Mouse (Mus musculus): ENCODE data around the gene Tox2. TPM values are rescaled to one million over a fixed set of nuclear protein-coding genes. Genes with fewer than 3 reads are reported as not detected.

Tox2 gene
- polyA plus RNA-seq, 1 experiment: 14.6 TPM

- H3K27me3 ChIP-seq (ENCODE audit: control insufficient read depth, insufficient read depth, low read length): no peaks in the 10 kb centered on the region
- H3K4me3 ChIP-seq (ENCODE audit: control insufficient read depth, low read depth, low read length): no peak overlapping the region
- no peaks in the 10 kb centered on the region for H3K4me1 ChIP-seq (ENCODE audit: control insufficient read depth, insufficient read depth, low read length)
- H3K27ac ChIP-seq (ENCODE audit: control insufficient read depth, insufficient read depth, low read depth, low read length): no peak overlapping the region
- no peaks in the 10 kb centered on the region for H3K36me3 ChIP-seq (ENCODE audit: control insufficient read depth, insufficient read depth, low read length)
- TF ChIP-seq CTCF (IDR thresholded peaks at IDR 0.05; ENCODE audit: control insufficient read depth, insufficient read depth, insufficient replicate concordance, low read depth, low read length): no peak
- TF ChIP-seq POLR2A (IDR thresholded peaks at IDR 0.05; ENCODE audit: control insufficient read depth, low read depth, low read length): no peak
Observed at GRCm38 (mm10) chr2:163323163-163323562, 120.2 kb downstream of the Tox2 start.

DNA sequence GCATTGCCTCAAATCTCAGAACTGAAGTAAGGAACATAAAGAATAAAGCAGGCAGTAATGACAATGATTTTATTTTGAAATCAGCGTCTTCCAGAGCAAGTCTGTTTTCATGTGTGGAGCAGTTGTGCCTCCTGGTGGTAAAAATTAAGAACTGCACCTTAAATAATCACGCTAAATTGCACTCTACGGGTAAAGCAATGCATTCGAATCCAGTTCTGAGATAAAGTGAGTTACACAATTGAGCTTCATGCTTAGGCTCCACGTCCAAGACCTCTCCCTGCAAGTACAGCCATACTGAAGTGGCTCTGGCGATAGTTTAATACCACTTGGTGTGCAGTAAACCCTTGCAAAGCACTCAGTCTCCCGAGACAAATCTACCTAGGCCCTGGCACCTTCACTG, 127.8 kb downstream of the Tox2 start:
- Histone ChIP-seq H3K36me3 (ENCODE audit: control insufficient read depth, insufficient read depth, low read length) (no peaks in the 10 kb centered on the region), H3K27me3 (ENCODE audit: control insufficient read depth, insufficient read depth, low read length) (no peaks in the 10 kb centered on the region), H3K4me3 (ENCODE audit: control insufficient read depth, low read depth, low read length) (no peak overlapping the region), H3K4me1 (ENCODE audit: control insufficient read depth, insufficient read depth, low read length) (no peaks in the 10 kb centered on the region), H3K27ac (ENCODE audit: control insufficient read depth, insufficient read depth, low read depth, low read length) (no peak overlapping the region)
- TF ChIP-seq POLR2A (IDR thresholded peaks at IDR 0.05; ENCODE audit: control insufficient read depth, low read depth, low read length): no peak
- TF ChIP-seq CTCF (IDR thresholded peaks at IDR 0.05; ENCODE audit: control insufficient read depth, insufficient read depth, insufficient replicate concordance, low read depth, low read length): peak; percentile 17; the same call in 1 of the 2 replicates

GRCm38 (mm10) chr2:163331423-163331822, 128.5 kb downstream of the Tox2 start:
- Histone ChIP-seq H3K4me3 (ENCODE audit: control insufficient read depth, low read depth, low read length) (no peak overlapping the region), H3K27me3 (ENCODE audit: control insufficient read depth, insufficient read depth, low read length) (no peaks in the 10 kb centered on the region), H3K27ac (ENCODE audit: control insufficient read depth, insufficient read depth, low read depth, low read length) (no peak overlapping the region), H3K4me1 (ENCODE audit: control insufficient read depth, insufficient read depth, low read length) (no peaks in the 10 kb centered on the region), H3K36me3 (ENCODE audit: control insufficient read depth, insufficient read depth, low read length) (no peaks in the 10 kb centered on the region)
- TF ChIP-seq POLR2A (IDR thresholded peaks at IDR 0.05; ENCODE audit: control insufficient read depth, low read depth, low read length): no peak
- no peak for TF ChIP-seq CTCF (IDR thresholded peaks at IDR 0.05; ENCODE audit: control insufficient read depth, insufficient read depth, insufficient replicate concordance, low read depth, low read length)

GRCm38 (mm10) chr2:163332368-163333055, 129.6 kb downstream of the Tox2 start:
- H3K27ac ChIP-seq (ENCODE audit: control insufficient read depth, insufficient read depth, low read depth, low read length): no peak overlapping the region
- no peaks in the 10 kb centered on the region for H3K27me3 ChIP-seq (ENCODE audit: control insufficient read depth, insufficient read depth, low read length)
- TF ChIP-seq CTCF (IDR thresholded peaks at IDR 0.05; ENCODE audit: control insufficient read depth, insufficient read depth, insufficient replicate concordance, low read depth, low read length) (no peak), POLR2A (IDR thresholded peaks at IDR 0.05; ENCODE audit: control insufficient read depth, low read depth, low read length) (no peak)
- H3K4me3 ChIP-seq (ENCODE audit: control insufficient read depth, low read depth, low read length): no peak overlapping the region
- no peaks in the 10 kb centered on the region for H3K36me3 ChIP-seq (ENCODE audit: control insufficient read depth, insufficient read depth, low read length)
- H3K4me1 ChIP-seq (ENCODE audit: control insufficient read depth, insufficient read depth, low read length): no peaks in the 10 kb centered on the region

DNA sequence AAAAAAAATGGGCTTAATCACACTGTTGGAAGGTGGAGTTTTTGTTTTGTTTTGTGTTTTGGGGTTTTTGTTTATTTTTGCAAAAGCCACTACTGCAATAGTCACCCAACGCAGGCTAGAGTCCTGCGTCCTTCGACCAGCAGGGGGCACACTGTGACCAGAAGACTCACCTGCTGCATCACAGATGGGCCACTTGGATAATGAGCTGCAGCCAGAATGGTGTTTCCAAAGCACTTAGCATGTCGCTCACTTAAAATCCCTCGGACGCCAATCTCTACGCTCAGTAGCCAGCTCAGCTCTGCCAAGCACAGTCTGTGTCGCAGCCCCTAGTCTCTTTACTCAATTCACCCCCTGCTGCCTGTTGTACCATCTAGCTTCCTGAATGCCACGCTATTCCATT, 137.3 kb downstream of the Tox2 start:
- Histone ChIP-seq H3K4me1 (ENCODE audit: control insufficient read depth, insufficient read depth, low read length) (peaks cover 11% of the 10 kb centered on the region), H3K4me3 (ENCODE audit: control insufficient read depth, low read depth, low read length) (no peak overlapping the region), H3K27me3 (ENCODE audit: control insufficient read depth, insufficient read depth, low read length) (no peaks in the 10 kb centered on the region), H3K36me3 (ENCODE audit: control insufficient read depth, insufficient read depth, low read length) (no peaks in the 10 kb centered on the region), H3K27ac (ENCODE audit: control insufficient read depth, insufficient read depth, low read depth, low read length) (no peak overlapping the region)
- TF ChIP-seq CTCF (IDR thresholded peaks at IDR 0.05; ENCODE audit: control insufficient read depth, insufficient read depth, insufficient replicate concordance, low read depth, low read length) (peak; percentile 86), POLR2A (IDR thresholded peaks at IDR 0.05; ENCODE audit: control insufficient read depth, low read depth, low read length) (no peak)

GRCm38 (mm10) chr2:163343671-163344070, 140.7 kb downstream of the Tox2 start:
- Histone ChIP-seq H3K36me3 (ENCODE audit: control insufficient read depth, insufficient read depth, low read length) (no peaks in the 10 kb centered on the region), H3K4me3 (ENCODE audit: control insufficient read depth, low read depth, low read length) (no peak overlapping the region), H3K4me1 (ENCODE audit: control insufficient read depth, insufficient read depth, low read length) (peaks cover 11% of the 10 kb centered on the region), H3K27me3 (ENCODE audit: control insufficient read depth, insufficient read depth, low read length) (no peaks in the 10 kb centered on the region), H3K27ac (ENCODE audit: control insufficient read depth, insufficient read depth, low read depth, low read length) (no peak overlapping the region)
- TF ChIP-seq POLR2A (IDR thresholded peaks at IDR 0.05; ENCODE audit: control insufficient read depth, low read depth, low read length): no peak
- TF ChIP-seq CTCF (IDR thresholded peaks at IDR 0.05; ENCODE audit: control insufficient read depth, insufficient read depth, insufficient replicate concordance, low read depth, low read length): peak; percentile 49; the same call in 1 of the 2 replicates

DNA sequence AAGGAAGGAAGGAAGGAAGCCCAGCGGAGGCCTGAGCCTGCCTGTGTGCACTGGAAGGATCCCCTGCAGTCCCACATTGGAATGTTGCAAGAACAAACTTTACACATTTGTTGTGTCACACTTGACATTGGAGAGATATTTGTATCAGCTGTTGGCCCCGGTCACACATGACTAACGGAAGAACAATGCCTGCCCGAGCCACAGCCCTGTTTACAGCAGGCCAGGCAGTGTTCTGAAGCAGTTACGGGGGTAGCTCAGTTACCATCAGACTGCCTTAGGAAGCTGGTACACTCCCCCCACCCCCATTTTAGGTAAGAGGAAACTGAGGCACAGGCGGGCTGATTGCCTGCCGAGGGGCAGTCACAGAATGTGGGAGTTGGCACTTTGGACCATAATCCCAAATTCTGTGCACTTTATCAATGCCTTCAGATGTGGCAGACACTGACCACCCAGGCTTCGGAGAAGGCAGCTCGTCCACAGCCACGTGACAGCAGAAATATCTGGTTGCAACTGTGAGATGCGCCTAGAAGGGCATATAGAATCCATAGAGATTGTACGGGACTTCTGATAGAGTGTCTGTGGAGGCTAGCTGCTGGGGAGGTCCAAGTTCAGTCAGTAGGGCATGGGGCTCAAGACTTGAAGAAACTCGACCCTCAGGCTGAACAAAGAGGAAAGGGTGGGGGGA, 142.2 kb downstream of the Tox2 start:
- Histone ChIP-seq H3K36me3 (ENCODE audit: control insufficient read depth, insufficient read depth, low read length) (no peaks in the 10 kb centered on the region), H3K27me3 (ENCODE audit: control insufficient read depth, insufficient read depth, low read length) (no peaks in the 10 kb centered on the region), H3K4me3 (ENCODE audit: control insufficient read depth, low read depth, low read length) (no peak overlapping the region), H3K4me1 (ENCODE audit: control insufficient read depth, insufficient read depth, low read length) (peaks cover 2% of the 10 kb centered on the region; the same call in 1 of the 2 replicates), H3K27ac (ENCODE audit: control insufficient read depth, insufficient read depth, low read depth, low read length) (no peak overlapping the region)
- TF ChIP-seq POLR2A (IDR thresholded peaks at IDR 0.05; ENCODE audit: control insufficient read depth, low read depth, low read length) (no peak), CTCF (IDR thresholded peaks at IDR 0.05; ENCODE audit: control insufficient read depth, insufficient read depth, insufficient replicate concordance, low read depth, low read length) (no peak)
